Mouse (Mus musculus): ENCODE results near the gene Ccr3. TPM values are rescaled to one million over a fixed set of nuclear protein-coding genes. Genes with fewer than 3 reads are reported as not detected.
"Not testable (repeated sequence)": the region's sequence is repeated elsewhere in the genome, so short reads cannot be mapped to it uniquely, and the experiment has no call there.

Ccr3 gene
- polyA plus RNA-seq, 1 experiment = not detected

GRCm38 (mm10) chr9:124053532-124053931, 31.8 kb downstream of the Ccr3 start:
- no peak overlapping the region for H3K4me3 ChIP-seq (ENCODE audit: insufficient read depth, poor library complexity, severe bottlenecking)
- H3K27me3 ChIP-seq (ENCODE audit: control insufficient read depth, insufficient read depth, insufficient read length) = no peaks in the 10 kb centered on the region
- H3K36me3 ChIP-seq (ENCODE audit: control insufficient read depth, insufficient read depth) = no peaks in the 10 kb centered on the region
- no peak overlapping the region for H3ac ChIP-seq (ENCODE audit: control insufficient read depth, insufficient read length, low read depth)
- no peaks in the 10 kb centered on the region for H3K79me2 ChIP-seq (ENCODE audit: control insufficient read depth, insufficient read depth)
- TF ChIP-seq USF1 (IDR thresholded peaks at IDR 0.05; ENCODE audit: low read depth) = no peak
- no peak for TF ChIP-seq FOSL1 (IDR thresholded peaks at IDR 0.05; ENCODE audit: insufficient read depth, low read length, poor library complexity, severe bottlenecking)
- no peak for TF ChIP-seq CEBPB (IDR thresholded peaks at IDR 0.05; ENCODE audit: low read depth)
- no peak for TF ChIP-seq CTCF (IDR thresholded peaks at IDR 0.05; ENCODE audit: control insufficient read depth, insufficient read depth, insufficient read length)
- no peaks in the 10 kb centered on the region for H3K79me3 ChIP-seq (ENCODE audit: low read depth)

- TF ChIP-seq FOSL1 (IDR thresholded peaks at IDR 0.05; ENCODE audit: insufficient read depth, low read length, poor library complexity, severe bottlenecking) = no peak
- TF ChIP-seq MYOG (IDR thresholded peaks at IDR 0.05; ENCODE audit: control insufficient read depth, extremely low read depth, insufficient read length) = no peak
- no peak for TF ChIP-seq CEBPB (IDR thresholded peaks at IDR 0.05; ENCODE audit: low read depth)
- no peak for TF ChIP-seq CTCF (IDR thresholded peaks at IDR 0.05; ENCODE audit: control insufficient read depth, insufficient read depth, insufficient read length)
- TF ChIP-seq MAX (IDR thresholded peaks at IDR 0.05) = no peak
- no peak for TF ChIP-seq MYOD1 (IDR thresholded peaks at IDR 0.05; ENCODE audit: control insufficient read depth, insufficient read length, low read depth)
- TF ChIP-seq USF1 (IDR thresholded peaks at IDR 0.05; ENCODE audit: low read depth) = no peak
- Histone ChIP-seq H3K4me3 (ENCODE audit: insufficient read depth, poor library complexity, severe bottlenecking) (no peak overlapping the region), H3K79me3 (ENCODE audit: low read depth) (no peaks in the 10 kb centered on the region), H3K36me3 (ENCODE audit: control insufficient read depth, insufficient read depth) (no peaks in the 10 kb centered on the region), H3ac (ENCODE audit: control insufficient read depth, insufficient read length, low read depth) (no peak overlapping the region), H3K79me2 (ENCODE audit: control insufficient read depth, insufficient read depth) (no peaks in the 10 kb centered on the region), H3K27me3 (ENCODE audit: control insufficient read depth, insufficient read depth, insufficient read length) (no peaks in the 10 kb centered on the region)
Measured at GRCm38 (mm10) chr9:124056158-124056709, 34.5 kb downstream of the Ccr3 start.

GRCm38 (mm10) chr9:124059660-124060352, 38.0 kb downstream of the Ccr3 start:
- Histone ChIP-seq H3ac (ENCODE audit: control insufficient read depth, insufficient read length, low read depth) (no peak overlapping the region), H3K4me3 (ENCODE audit: insufficient read depth, poor library complexity, severe bottlenecking) (no peak overlapping the region), H3K27me3 (ENCODE audit: control insufficient read depth, insufficient read depth, insufficient read length) (no peaks in the 10 kb centered on the region), H3K36me3 (ENCODE audit: control insufficient read depth, insufficient read depth) (no peaks in the 10 kb centered on the region), H3K79me3 (ENCODE audit: low read depth) (no peaks in the 10 kb centered on the region), H3K79me2 (ENCODE audit: control insufficient read depth, insufficient read depth) (no peaks in the 10 kb centered on the region)
- TF ChIP-seq FOSL1 (IDR thresholded peaks at IDR 0.05; ENCODE audit: insufficient read depth, low read length, poor library complexity, severe bottlenecking) = no peak
- TF ChIP-seq CTCF (IDR thresholded peaks at IDR 0.05; ENCODE audit: control insufficient read depth, insufficient read depth, insufficient read length) = no peak
- no peak for TF ChIP-seq MYOG (IDR thresholded peaks at IDR 0.05; ENCODE audit: control insufficient read depth, extremely low read depth, insufficient read length)
- no peak for TF ChIP-seq USF1 (IDR thresholded peaks at IDR 0.05; ENCODE audit: low read depth)
- no peak for TF ChIP-seq CEBPB (IDR thresholded peaks at IDR 0.05; ENCODE audit: low read depth)
- no peak for TF ChIP-seq MYOD1 (IDR thresholded peaks at IDR 0.05; ENCODE audit: control insufficient read depth, insufficient read length, low read depth)
- no peak for TF ChIP-seq MAX (IDR thresholded peaks at IDR 0.05)

- not testable (repeated sequence) for H3K27me3 ChIP-seq (ENCODE audit: control insufficient read depth, insufficient read depth, insufficient read length); H3K79me2 ChIP-seq (ENCODE audit: control insufficient read depth, insufficient read depth); H3K4me3 ChIP-seq (ENCODE audit: insufficient read depth, poor library complexity, severe bottlenecking); H3K79me3 ChIP-seq (ENCODE audit: low read depth); H3K36me3 ChIP-seq (ENCODE audit: control insufficient read depth, insufficient read depth); H3ac ChIP-seq (ENCODE audit: control insufficient read depth, insufficient read length, low read depth)
Measured at GRCm38 (mm10) chr9:124061474-124062432, 40.0 kb downstream of the Ccr3 start.

- Histone ChIP-seq H3K79me3 (ENCODE audit: low read depth) (no peaks in the 10 kb centered on the region), H3ac (ENCODE audit: control insufficient read depth, insufficient read length, low read depth) (no peak overlapping the region), H3K79me2 (ENCODE audit: control insufficient read depth, insufficient read depth) (no peaks in the 10 kb centered on the region), H3K36me3 (ENCODE audit: control insufficient read depth, insufficient read depth) (no peaks in the 10 kb centered on the region), H3K27me3 (ENCODE audit: control insufficient read depth, insufficient read depth, insufficient read length) (no peaks in the 10 kb centered on the region), H3K4me3 (ENCODE audit: insufficient read depth, poor library complexity, severe bottlenecking) (no peak overlapping the region)
- no peak for TF ChIP-seq CTCF (IDR thresholded peaks at IDR 0.05; ENCODE audit: control insufficient read depth, insufficient read depth, insufficient read length)
- TF ChIP-seq USF1 (IDR thresholded peaks at IDR 0.05; ENCODE audit: low read depth) = no peak
- TF ChIP-seq FOSL1 (IDR thresholded peaks at IDR 0.05; ENCODE audit: insufficient read depth, low read length, poor library complexity, severe bottlenecking) = no peak
- no peak for TF ChIP-seq MYOG (IDR thresholded peaks at IDR 0.05; ENCODE audit: control insufficient read depth, extremely low read depth, insufficient read length)
- TF ChIP-seq MYOD1 (IDR thresholded peaks at IDR 0.05; ENCODE audit: control insufficient read depth, insufficient read length, low read depth) = no peak
- TF ChIP-seq CEBPB (IDR thresholded peaks at IDR 0.05; ENCODE audit: low read depth) = no peak
- no peak for TF ChIP-seq MAX (IDR thresholded peaks at IDR 0.05)
Measured at GRCm38 (mm10) chr9:124066572-124067103, 44.9 kb downstream of the Ccr3 start.

All from C2C12 (cell line).